Mouse (Mus musculus) forebrain, embryonic 15.5 days (tissue): ENCODE measurements around the gene Sla2. TPM values are rescaled to one million over a fixed set of nuclear protein-coding genes. Genes with fewer than 3 reads are reported as not detected.

Experiments used
- ATAC-seq: fragments of 200-750 bp; cut with Nextera tagmentation; replicated peaks from 2 replicates; pipeline ENCODE4 v1.8.0; 2017; ENCODE audit warnings: mild to moderate bottlenecking, moderate TSS enrichment, moderate library complexity
- H3K27ac ChIP-seq: fragments of 300-500 bp; sonication (generic); replicated peaks from 2 replicates; pipeline ENCODE4 v1.5.1; 2015; ENCODE audit warnings: mild to moderate bottlenecking, inconsistent platforms
- H3K27me3 ChIP-seq: fragments of 300-500 bp; sonication (generic); 2 replicates; pipeline ENCODE4 v1.6.1; 2015; ENCODE audit warnings: inconsistent platforms
- H3K36me3 ChIP-seq: fragments of 300-500 bp; sonication (generic); 2 replicates; pipeline ENCODE4 v1.6.1; 2015; ENCODE audit warnings: mild to moderate bottlenecking, inconsistent platforms
- H3K4me1 ChIP-seq: fragments of 300-500 bp; sonication (generic); 2 replicates; pipeline ENCODE4 v1.6.1; 2015; ENCODE audit warnings: inconsistent platforms
- H3K4me2 ChIP-seq: fragments of 300-500 bp; sonication (generic); replicated peaks from 2 replicates; pipeline ENCODE4 v1.6.1; 2015; ENCODE audit warnings: mild to moderate bottlenecking, inconsistent platforms
- H3K4me3 ChIP-seq: fragments of 300-500 bp; sonication (generic); 2 replicates; pipeline ENCODE4 v1.5.1; 2015; ENCODE audit warnings: mild to moderate bottlenecking, inconsistent platforms
- H3K9ac ChIP-seq: fragments of 300-500 bp; sonication (generic); replicated peaks from 2 replicates; pipeline ENCODE4 v1.6.1; 2015; ENCODE audit warnings: mild to moderate bottlenecking, inconsistent platforms
- H3K9me3 ChIP-seq: fragments of 300-500 bp; sonication (generic); 2 replicates; pipeline ENCODE4 v1.6.1; 2016; ENCODE audit warnings: inconsistent platforms
- WGBS: fragments of 180-500 bp; shearing (Covaris S2); methylation state at CpG from one replicate; pipeline ENCODE4 v1.1.7; 2015; ENCODE audit warnings: mixed read lengths; 5-methylcytosine and 5-hydroxymethylcytosine counted together
- polyA plus RNA-seq: library from polyadenylated mRNA; unstranded; fragments of >200 nt; fragmentation: Nextera tagmentation; extraction: Ambion mirVana; gene quantifications from 2 replicates; pipeline ENCODE4 v1.2.1, GENCODE M21; 2015

Gene Sla2
- polyA plus RNA-seq, 1 experiment from 2014 or later = 0.18 TPM

GRCm38 (mm10) chr2:156874760-156875510, 12.1 kb downstream of the Sla2 start:
- Histone ChIP-seq H3K4me3 (no peak overlapping the region), H3K9ac (no peak overlapping the region), H3K36me3 (peaks cover 39% of the 10 kb centered on the region), H3K4me1 (0 out of 2 replicates have a peak, but pooled peaks cover 4% of the 10 kb centered on the region), H3K4me2 (no peak overlapping the region), H3K9me3 (no peaks in the 10 kb centered on the region), H3K27ac (no peak overlapping the region), H3K27me3 (no peaks in the 10 kb centered on the region)
- ATAC-seq = no peak
- 92% methylated on average over 4 of the region's 4 CpGs for WGBS

DNA sequence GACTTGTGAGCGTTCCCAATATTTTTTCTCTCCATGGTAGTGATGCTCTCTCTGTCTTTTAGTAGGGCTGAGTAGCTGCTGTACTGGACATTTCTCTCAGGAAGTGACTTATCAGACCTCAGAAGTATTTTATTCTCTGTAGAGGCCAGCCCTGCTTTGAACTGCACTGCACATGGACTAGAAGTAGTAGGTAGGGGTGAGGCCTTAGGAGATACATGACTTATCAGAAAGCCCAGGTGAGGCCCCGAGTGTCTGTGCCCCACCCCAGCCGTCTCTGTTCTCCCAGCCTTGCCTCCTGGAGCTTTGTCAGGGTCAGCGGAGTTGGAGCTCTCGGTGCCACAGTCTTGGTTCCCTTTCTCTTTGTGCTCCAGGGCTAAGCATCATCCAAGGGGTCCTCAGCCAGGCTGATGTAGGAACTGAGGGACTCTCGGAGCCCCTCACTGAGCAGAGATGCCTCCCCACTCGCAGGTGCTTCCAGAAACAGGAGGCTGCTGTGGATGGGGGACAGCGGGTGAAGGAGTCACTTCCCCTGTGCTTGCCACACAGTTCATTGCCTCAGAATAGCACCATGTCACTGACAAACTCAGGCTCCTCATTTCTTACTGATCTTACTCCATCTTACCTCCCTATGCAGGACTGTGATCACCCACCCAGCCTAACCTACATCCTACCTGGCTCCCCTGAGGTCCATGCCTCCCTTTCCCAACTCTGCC, 12.8 kb downstream of the Sla2 start:
- Histone ChIP-seq H3K4me2 (no peak overlapping the region), H3K36me3 (peaks cover 42% of the 10 kb centered on the region), H3K4me1 (0 out of 2 replicates have a peak, but pooled peaks cover 4% of the 10 kb centered on the region), H3K9me3 (no peaks in the 10 kb centered on the region), H3K9ac (no peak overlapping the region), H3K4me3 (no peak overlapping the region), H3K27ac (no peak overlapping the region), H3K27me3 (no peaks in the 10 kb centered on the region)
- WGBS = 93% methylated on average over 8 of the region's 8 CpGs
- ATAC-seq = no peak

GRCm38 (mm10) chr2:156873629-156874028, 13.4 kb downstream of the Sla2 start:
- Histone ChIP-seq H3K36me3 (peaks cover 48% of the 10 kb centered on the region), H3K4me3 (no peak overlapping the region), H3K9ac (no peak overlapping the region), H3K27ac (no peak overlapping the region), H3K9me3 (no peaks in the 10 kb centered on the region), H3K4me2 (no peak overlapping the region), H3K27me3 (no peaks in the 10 kb centered on the region), H3K4me1 (0 out of 2 replicates have a peak, but pooled peaks cover 4% of the 10 kb centered on the region)
- 30% methylated on average over 5 of the region's 5 CpGs for WGBS
- 0 out of 2 replicates have a peak, but pooled peaks have one; percentile 23 for ATAC-seq

DNA sequence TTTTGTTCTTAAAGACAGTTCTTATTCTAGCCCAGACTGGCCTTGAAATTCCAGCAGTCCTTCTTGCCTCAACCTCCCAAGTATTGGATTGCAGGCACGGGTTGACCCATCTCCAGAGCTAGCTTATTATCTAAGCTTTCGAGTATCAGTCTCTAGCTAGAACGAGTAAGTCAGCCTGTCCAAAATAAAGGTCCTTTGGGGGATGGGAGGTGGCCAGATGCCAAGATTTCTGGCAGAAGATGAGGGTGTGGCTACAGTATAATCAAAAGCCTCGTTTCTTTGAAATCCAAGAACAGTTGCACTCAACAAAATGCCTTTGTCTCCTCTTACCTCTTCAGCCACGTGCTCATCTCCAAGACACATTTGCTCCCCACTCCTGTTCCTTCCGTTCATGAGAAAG, 16.5 kb downstream of the Sla2 start:
- ATAC-seq = no peak
- Histone ChIP-seq H3K27ac (no peak overlapping the region), H3K4me1 (peaks cover 5% of the 10 kb centered on the region; the same call in 1 of the 2 replicates), H3K27me3 (no peaks in the 10 kb centered on the region), H3K4me3 (no peak overlapping the region), H3K9me3 (no peaks in the 10 kb centered on the region), H3K9ac (no peak overlapping the region), H3K4me2 (no peak overlapping the region), H3K36me3 (peaks cover 67% of the 10 kb centered on the region)
- WGBS = 44% methylated on average over 6 of the region's 6 CpGs

GRCm38 (mm10) chr2:156869554-156869953, 17.4 kb downstream of the Sla2 start:
- Histone ChIP-seq H3K4me1 (peaks cover 14% of the 10 kb centered on the region), H3K27me3 (no peaks in the 10 kb centered on the region), H3K36me3 (peaks cover 62% of the 10 kb centered on the region), H3K4me2 (no peak overlapping the region), H3K27ac (no peak overlapping the region), H3K9me3 (no peaks in the 10 kb centered on the region), H3K4me3 (no peak overlapping the region), H3K9ac (no peak overlapping the region)
- 87% methylated on average over 7 of the region's 7 CpGs for WGBS
- no peak for ATAC-seq

DNA sequence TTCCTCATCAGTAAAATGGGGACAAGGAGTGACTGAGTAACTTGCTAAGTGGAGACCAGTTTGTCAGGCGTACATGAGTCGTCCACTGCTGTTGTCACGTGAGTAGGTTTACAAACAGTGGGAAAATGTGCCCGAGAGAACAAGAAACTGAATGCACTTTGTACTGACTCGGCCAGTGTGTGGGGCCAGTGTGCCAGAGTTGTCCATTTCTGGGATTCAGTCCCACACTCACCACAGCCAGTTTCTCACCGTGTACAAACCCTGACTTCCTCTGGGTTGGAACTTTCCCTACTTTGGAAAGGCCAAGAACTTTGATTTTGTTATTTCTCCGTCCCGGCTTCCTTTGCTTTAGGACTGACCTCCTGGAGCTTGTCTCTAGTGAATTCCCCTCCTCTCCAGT, 18.0 kb downstream of the Sla2 start:
- ATAC-seq = no peak

GRCm38 (mm10) chr2:156864481-156864880, 22.5 kb downstream of the Sla2 start:
- Histone ChIP-seq H3K27me3 (no peaks in the 10 kb centered on the region), H3K4me3 (peak overlapping the region; percentile 65; the same call in 1 of the 2 replicates), H3K36me3 (peaks cover 27% of the 10 kb centered on the region), H3K9me3 (no peaks in the 10 kb centered on the region), H3K4me1 (peaks cover 35% of the 10 kb centered on the region), H3K9ac (no peak overlapping the region), H3K27ac (peak overlapping the region; percentile 19; the same call in 1 of the 2 replicates), H3K4me2 (peak overlapping the region; percentile 92)
- ATAC-seq = no peak
- WGBS = 58% methylated on average over 3 of the region's 3 CpGs

More for the DNA sequence above, 18.0 kb downstream of the Sla2 start:
- no peaks in the 10 kb centered on the region for H3K27me3 ChIP-seq
- no peaks in the 10 kb centered on the region for H3K9me3 ChIP-seq
- H3K4me1 ChIP-seq = peaks cover 19% of the 10 kb centered on the region
- 86% methylated on average over 8 of the region's 8 CpGs for WGBS
- no peak overlapping the region for H3K27ac ChIP-seq
- H3K36me3 ChIP-seq = peaks cover 57% of the 10 kb centered on the region
- H3K9ac ChIP-seq = no peak overlapping the region
- H3K4me3 ChIP-seq = no peak overlapping the region
- H3K4me2 ChIP-seq = no peak overlapping the region

- peak overlapping the region; percentile 89 for H3K9ac ChIP-seq
- no peak for ATAC-seq
- peaks cover 19% of the 10 kb centered on the region for H3K36me3 ChIP-seq
- peaks cover 35% of the 10 kb centered on the region for H3K4me1 ChIP-seq
- H3K4me3 ChIP-seq = peak overlapping the region; percentile 65
- no peaks in the 10 kb centered on the region for H3K9me3 ChIP-seq
- 3% methylated on average over 28 of the region's 28 CpGs for WGBS
- peak overlapping the region; percentile 92 for H3K4me2 ChIP-seq
- peak overlapping the region; percentile 96 for H3K27ac ChIP-seq
- no peaks in the 10 kb centered on the region for H3K27me3 ChIP-seq
These were observed 23.4 kb downstream of the Sla2 start for GRCm38 (mm10) chr2:156863487-156864160.

DNA sequence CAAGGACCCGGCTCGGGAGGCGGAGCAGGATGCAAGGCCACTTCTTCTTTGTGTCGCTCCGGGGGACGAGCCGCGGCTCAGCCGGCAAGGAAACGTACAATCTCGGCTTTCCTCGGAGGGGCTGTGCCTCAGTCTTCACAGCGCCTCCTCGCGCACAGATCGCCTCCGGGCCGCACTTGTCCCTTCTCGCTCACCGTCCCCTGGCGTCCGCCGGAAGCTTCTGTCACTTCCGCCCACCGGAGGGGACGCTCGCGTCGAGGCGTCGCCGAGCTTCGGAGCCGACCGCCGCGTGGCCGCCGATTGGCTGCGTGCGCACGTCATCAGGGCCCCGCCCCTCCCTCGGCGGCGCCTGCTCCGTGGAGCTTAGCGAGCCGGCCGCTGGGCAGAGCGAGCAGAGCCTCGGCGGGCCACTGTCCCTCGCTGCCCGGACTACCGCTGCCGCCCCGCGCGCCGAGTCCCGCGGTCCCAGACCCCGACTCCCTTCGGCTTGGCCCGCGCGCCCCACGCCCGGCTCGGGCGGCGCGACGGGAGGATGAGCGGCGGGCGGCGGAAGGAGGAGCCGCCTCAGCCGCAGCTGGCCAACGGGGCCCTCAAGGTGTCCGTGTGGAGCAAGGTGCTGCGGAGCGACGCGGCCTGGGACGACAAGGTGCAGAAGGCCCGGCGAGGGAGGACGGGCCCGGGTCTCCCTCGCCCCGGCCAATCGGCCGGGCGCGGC, 24.1 kb downstream of the Sla2 start, which contains the start of gene Rab5if:
TSS of gene Rab5if (plus strand) at position 357 of the 715 bp plus-strand sequence.
- peak; percentile 97 for ATAC-seq
- H3K4me3 ChIP-seq = peak within 1 kb of the TSS; percentile 65
- under 1% methylated on average over 91 of the region's 98 CpGs for WGBS

GRCm38 (mm10) chr2:156862041-156862717, 24.8 kb downstream of the Sla2 start:
- WGBS = under 1% methylated on average over 19 of the region's 19 CpGs
- peak overlapping the region; percentile 83 for H3K9ac ChIP-seq
- H3K4me2 ChIP-seq = peak overlapping the region; percentile 62
- H3K27ac ChIP-seq = peak overlapping the region; percentile 96
- peaks cover 12% of the 10 kb centered on the region for H3K36me3 ChIP-seq
- peaks cover 38% of the 10 kb centered on the region for H3K4me1 ChIP-seq
- peak overlapping the region; percentile 65 for H3K4me3 ChIP-seq
- H3K27me3 ChIP-seq = no peaks in the 10 kb centered on the region
- ATAC-seq = 0 out of 2 replicates have a peak, but pooled peaks have one; percentile 23
- H3K9me3 ChIP-seq = no peaks in the 10 kb centered on the region

More for the DNA sequence above, 24.1 kb downstream of the Sla2 start, which contains the start of gene Rab5if:
- H3K27ac ChIP-seq = peak within 1 kb of the TSS; percentile 96
- no peaks in the 10 kb centered on the region for H3K9me3 ChIP-seq
- peak within 1 kb of the TSS; percentile 89 for H3K9ac ChIP-seq
- peaks cover 38% of the 10 kb centered on the region for H3K4me1 ChIP-seq
- H3K36me3 ChIP-seq = peaks cover 16% of the 10 kb centered on the region
- peak within 1 kb of the TSS; percentile 92 for H3K4me2 ChIP-seq
- H3K27me3 ChIP-seq = no peaks in the 10 kb centered on the region

GRCm38 (mm10) chr2:156858671-156859070, 28.3 kb downstream of the Sla2 start:
- Histone ChIP-seq H3K4me1 (peaks cover 24% of the 10 kb centered on the region), H3K9me3 (no peaks in the 10 kb centered on the region), H3K27ac (no peak overlapping the region), H3K4me2 (no peak overlapping the region), H3K27me3 (no peaks in the 10 kb centered on the region), H3K4me3 (no peak overlapping the region), H3K36me3 (peaks cover 15% of the 10 kb centered on the region; the same call in 1 of the 2 replicates), H3K9ac (no peak overlapping the region)
- no peak for ATAC-seq
- 87% methylated on average over 7 of the region's 7 CpGs for WGBS
